Mouse (Mus musculus) liver, adult 2 months (tissue): Measurements from ENCODE around the gene Hspa1l.

ENCODE experiments used
- CTCF ChIP-seq: fragments of 200-500 bp; IDR thresholded peaks from 2 replicates; pipeline ENCODE4 v1.5.1; 2011; ENCODE audit warnings: low read depth, low read length, control low read depth
- POLR2A ChIP-seq: fragments of 200-500 bp; IDR thresholded peaks from 2 replicates; pipeline ENCODE4 v1.6.1; 2011; ENCODE audit warnings: low read length, control low read depth; ENCODE audit not compliant: insufficient read depth; ENCODE audit errors: extremely low read depth

GRCm38 (mm10) chr17:35026206-35026605 is 53.7 kb downstream of the Hspa1l start:
- TF ChIP-seq CTCF = no peak
- TF ChIP-seq POLR2A = no peak
